Mouse (Mus musculus): Measurements from ENCODE around the gene Ube2o.
"Not testable (repeated sequence)": the region's sequence is repeated elsewhere in the genome, so short reads cannot be mapped to it uniquely, and the experiment has no call there.

Gene Ube2o

GRCm38 (mm10) chr11:116615735-116616437 lies 34.6 kb upstream of the Ube2o start:
- DNase-seq (ENCODE audit: low read depth, low spot score) = peak; percentile 56

GRCm38 (mm10) chr11:116613234-116613633 lies 32.0 kb upstream of the Ube2o start:
- DNase-seq (ENCODE audit: low read depth, low spot score) = no peak

GRCm38 (mm10) chr11:116612554-116612953 lies 31.3 kb upstream of the Ube2o start:
- DNase-seq (ENCODE audit: low read depth, low spot score) = no peak

GRCm38 (mm10) chr11:116611883-116612282 lies 30.6 kb upstream of the Ube2o start:
- no peak for DNase-seq (ENCODE audit: low read depth, low spot score)

GRCm38 (mm10) chr11:116611168-116611567 lies 29.9 kb upstream of the Ube2o start:
- not testable (repeated sequence) for DNase-seq (ENCODE audit: low read depth, low spot score)

GRCm38 (mm10) chr11:116609965-116610630 lies 28.9 kb upstream of the Ube2o start:
- no peak for DNase-seq (ENCODE audit: low read depth, low spot score)

- DNase-seq (ENCODE audit: low read depth, low spot score) = no peak
Measured at GRCm38 (mm10) chr11:116607717-116608116, 26.5 kb upstream of the Ube2o start.

GRCm38 (mm10) chr11:116604097-116604496 lies 22.9 kb upstream of the Ube2o start:
- no peak for DNase-seq (ENCODE audit: low read depth, low spot score)

- DNase-seq (ENCODE audit: low read depth, low spot score) = no peak
Measured at GRCm38 (mm10) chr11:116603339-116603738, 22.1 kb upstream of the Ube2o start.

GRCm38 (mm10) chr11:116602043-116602442 lies 20.8 kb upstream of the Ube2o start:
- no peak for DNase-seq (ENCODE audit: low read depth, low spot score)

GRCm38 (mm10) chr11:116601166-116601565 lies 19.9 kb upstream of the Ube2o start:
- no peak for DNase-seq (ENCODE audit: low read depth, low spot score)

- no peak for DNase-seq (ENCODE audit: low read depth, low spot score)
Measured at GRCm38 (mm10) chr11:116599230-116599629, 18.0 kb upstream of the Ube2o start.

GRCm38 (mm10) chr11:116598193-116598592 lies 16.9 kb upstream of the Ube2o start:
- DNase-seq (ENCODE audit: low read depth, low spot score) = no peak

GRCm38 (mm10) chr11:116596766-116597165 lies 15.5 kb upstream of the Ube2o start:
- DNase-seq (ENCODE audit: low read depth, low spot score) = no peak

GRCm38 (mm10) chr11:116593345-116593744 lies 12.1 kb upstream of the Ube2o start:
- DNase-seq (ENCODE audit: low read depth, low spot score) = no peak

GRCm38 (mm10) chr11:116592428-116592827 lies 11.2 kb upstream of the Ube2o start:
- DNase-seq (ENCODE audit: low read depth, low spot score) = peak; percentile 85

GRCm38 (mm10) chr11:116591621-116592020 lies 10.4 kb upstream of the Ube2o start:
- no peak for DNase-seq (ENCODE audit: low read depth, low spot score)

GRCm38 (mm10) chr11:116589574-116589973 lies 8.3 kb upstream of the Ube2o start:
- no peak for DNase-seq (ENCODE audit: low read depth, low spot score)

GRCm38 (mm10) chr11:116589020-116589531 lies 7.8 kb upstream of the Ube2o start:
- DNase-seq (ENCODE audit: low read depth, low spot score) = no peak

GRCm38 (mm10) chr11:116586801-116587631 lies 5.8 kb upstream of the Ube2o start:
- no peak for DNase-seq (ENCODE audit: low read depth, low spot score)

- no peak for DNase-seq (ENCODE audit: low read depth, low spot score)
Measured at GRCm38 (mm10) chr11:116586310-116586709, 5.1 kb upstream of the Ube2o start, which contains the start of gene Aanat. Gene Aanat (plus strand): TSS chr11:116586432.

GRCm38 (mm10) chr11:116585682-116586081 lies 4.4 kb upstream of the Ube2o start:
- DNase-seq (ENCODE audit: low read depth, low spot score) = no peak

Data from skeletal muscle tissue, adult 2 months (tissue).